Mouse (Mus musculus): ENCODE data around the gene Cyp2c23.

Gene Cyp2c23

DNA sequence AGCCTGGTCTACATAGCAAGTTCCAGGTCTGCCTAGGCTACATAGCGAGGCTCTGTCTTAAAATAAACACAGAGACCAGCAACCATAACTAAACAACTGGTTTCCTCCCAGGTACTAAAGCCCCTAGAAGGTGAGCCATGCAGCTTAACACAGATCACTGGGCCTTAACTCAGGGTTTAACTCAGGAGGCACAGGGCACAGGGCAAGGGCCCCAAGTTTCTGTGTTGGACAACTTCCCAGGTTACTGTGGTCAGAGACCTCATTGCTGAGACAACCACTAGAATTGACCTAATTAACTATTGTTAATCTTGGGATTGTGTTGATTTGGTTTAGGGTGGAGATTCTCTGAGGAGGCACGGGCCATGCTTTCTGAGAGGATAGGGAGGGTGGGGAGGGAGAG is 62.5 kb downstream of the Cyp2c23 start:
- DNase-seq: peak; percentile 36 to 37

DNA sequence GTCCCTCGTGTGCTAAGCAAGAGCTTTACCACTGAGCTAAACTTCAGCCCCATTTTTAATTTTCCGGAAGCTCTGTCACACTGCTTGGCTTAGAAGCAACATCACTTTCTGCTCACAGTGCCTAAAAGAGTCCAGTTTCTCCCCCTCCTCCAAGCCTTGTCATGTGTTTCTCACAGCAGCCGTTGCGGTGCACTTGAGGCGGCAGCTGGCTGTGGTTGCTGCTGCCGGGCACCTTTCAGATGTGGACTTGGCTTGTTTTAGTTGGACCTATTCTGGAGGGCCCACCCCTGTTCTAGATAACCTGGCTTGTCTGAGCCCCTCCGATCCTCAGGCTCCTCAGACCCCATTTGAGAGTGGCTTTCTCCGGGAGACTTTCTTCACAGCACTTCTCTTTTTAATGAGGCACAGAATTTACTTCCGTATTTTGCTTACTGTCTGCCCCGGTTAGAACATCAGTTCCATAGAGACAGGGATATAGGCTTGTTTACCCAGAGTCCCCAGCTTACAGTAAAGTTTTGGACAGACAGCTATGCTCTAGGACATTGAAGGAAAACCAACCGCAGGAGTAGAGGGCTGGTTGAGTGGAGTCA is 63.4 kb downstream of the Cyp2c23 start:
- DNase-seq: no peak

DNA sequence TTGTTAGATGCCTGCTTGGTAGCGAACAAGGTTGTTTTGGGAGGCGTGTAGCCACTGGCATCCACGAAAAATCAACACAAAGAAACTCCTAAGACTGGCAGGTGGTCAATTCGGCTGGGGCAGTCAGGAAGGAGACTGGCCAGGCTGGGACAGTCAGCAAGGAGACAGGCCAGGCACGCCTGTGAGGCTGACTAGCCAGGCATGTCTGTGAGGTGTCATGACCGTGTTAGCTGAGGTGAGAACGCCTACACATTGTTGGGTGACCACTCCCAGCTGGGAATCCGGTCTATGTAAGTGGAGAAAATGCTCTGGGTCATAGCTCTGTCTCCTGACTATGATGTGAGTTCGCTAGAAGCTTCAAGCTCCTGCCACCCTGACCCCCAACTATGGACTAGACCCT is 66.2 kb downstream of the Cyp2c23 start:
- DNase-seq: no peak

DNA sequence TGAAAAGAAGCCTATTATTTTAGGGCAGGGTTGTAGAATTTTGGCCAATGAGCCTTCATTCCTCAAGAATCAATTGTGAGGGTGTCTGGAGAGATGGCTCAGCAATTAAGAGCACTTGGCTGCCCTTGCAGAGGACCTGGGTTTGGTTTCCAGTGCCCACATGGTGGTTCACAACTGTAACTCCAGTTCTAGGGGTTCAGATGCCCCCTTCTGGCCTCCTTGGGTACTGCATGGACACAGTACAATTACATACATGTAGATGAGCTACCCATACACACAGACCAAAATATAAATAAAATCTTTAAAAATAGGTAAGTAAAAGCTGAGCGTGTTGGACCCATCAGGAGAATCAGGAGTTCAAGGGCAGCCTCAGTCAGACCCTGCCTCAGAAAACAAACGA is 67.8 kb downstream of the Cyp2c23 start:
- DNase-seq: no peak

DNA sequence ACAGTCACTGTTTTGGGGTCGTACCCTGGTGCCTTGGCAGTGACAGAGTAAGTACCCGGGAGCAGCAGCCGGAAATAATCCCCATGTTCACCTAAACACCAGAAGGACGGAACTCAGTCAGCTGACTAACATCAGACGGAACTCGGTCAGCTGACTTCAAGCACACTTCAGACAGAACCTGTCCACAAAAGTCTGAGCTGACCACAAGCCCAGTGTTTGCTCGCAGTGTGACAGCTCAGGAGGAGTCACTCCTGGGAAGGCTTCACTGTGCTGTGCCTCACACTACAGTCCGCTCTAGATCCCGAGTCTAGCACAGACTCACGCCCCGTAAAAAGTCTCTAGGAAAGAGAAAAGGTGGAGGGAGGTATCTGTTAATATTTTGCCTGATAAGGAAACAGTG is 69.0 kb downstream of the Cyp2c23 start:
- no peak for DNase-seq

DNA sequence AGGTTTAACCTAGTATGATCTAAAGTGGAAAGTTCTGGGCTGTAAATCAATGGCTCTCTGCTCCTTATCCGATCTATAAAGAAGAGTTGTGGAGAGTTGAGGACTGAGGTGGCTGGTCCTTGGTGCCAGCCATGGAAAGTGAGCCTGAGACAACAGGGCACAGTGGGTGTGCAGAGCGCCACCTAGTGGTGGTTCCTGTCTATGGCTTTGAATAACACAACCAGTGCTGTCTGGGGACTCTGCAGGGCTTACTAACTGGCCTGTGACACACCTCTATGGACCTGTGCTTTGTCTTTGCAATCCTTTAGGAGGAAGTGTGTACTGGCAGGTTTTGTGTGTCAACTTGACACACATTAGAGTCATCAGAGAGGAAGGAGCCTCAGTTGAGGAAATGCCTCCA is 69.8 kb downstream of the Cyp2c23 start:
- peak; percentile 75 to 89 for DNase-seq

DNA sequence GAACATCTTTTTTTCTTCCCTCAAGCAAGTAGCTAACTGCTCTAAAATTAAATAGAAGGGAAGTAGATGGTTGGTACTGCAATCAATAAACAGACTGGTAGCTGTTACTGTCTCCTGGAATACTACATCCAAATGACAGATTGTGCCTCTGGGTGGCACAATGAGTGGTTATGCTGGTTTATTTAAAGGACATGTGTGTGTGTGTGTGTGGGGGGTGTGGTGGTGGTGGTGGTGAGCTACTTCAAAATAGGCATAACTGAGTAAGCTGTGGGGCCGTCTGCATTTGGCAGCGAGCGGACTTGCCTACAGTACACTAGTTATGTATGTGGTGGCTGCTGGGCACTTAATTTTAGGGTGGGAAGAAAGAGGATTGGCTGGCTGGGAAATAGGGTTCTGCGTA is 71.1 kb downstream of the Cyp2c23 start:
- DNase-seq: no peak

DNA sequence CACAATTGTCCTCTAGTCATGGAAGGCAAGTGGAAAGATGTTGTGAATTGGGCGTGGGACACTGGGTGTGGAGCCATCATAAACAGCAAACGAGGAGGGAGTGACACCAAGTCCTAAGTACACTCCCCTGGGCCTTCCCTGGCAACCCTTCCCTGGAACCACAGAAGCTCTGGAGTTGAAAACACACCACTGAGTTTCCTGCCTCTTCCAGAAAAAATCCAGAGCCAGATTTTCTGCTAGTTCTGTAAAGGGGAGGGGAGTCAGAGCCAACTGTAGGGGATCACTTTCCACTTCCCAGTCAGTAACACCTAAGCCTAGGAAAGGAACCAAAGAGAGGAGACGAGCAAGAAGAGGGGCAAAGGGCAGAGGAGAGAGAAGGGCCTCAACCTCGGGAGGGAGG is 71.6 kb downstream of the Cyp2c23 start:
- DNase-seq: peak in 1 of 2 experiments; percentile 18

DNA sequence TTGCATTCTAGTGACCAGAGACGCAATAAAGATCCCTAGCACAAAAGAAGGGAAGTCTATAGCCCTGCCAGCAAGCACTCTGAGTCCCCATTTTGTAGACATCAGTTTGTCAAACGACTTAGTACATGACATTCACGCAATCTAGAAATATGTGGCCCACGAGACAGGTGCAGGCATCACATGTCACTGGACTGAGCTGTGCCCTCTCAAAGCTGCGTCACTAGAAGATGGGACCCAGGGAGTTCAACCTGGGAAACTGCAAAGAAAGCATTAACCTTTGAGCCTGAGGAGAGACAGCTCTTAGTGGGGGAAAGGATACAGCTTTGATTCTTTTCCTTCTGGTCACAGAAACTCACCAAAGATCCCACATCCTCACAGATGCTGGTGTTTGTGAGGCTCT is 73.7 kb downstream of the Cyp2c23 start:
- peak; percentile 48 to 52 for DNase-seq
